Mouse (Mus musculus): ENCODE data around the gene Tbcb. TPM values are rescaled to one million over a fixed set of nuclear protein-coding genes. Genes with fewer than 3 reads are reported as not detected.
"Not testable (repeated sequence)": the region's sequence is repeated elsewhere in the genome, so short reads cannot be mapped to it uniquely, and the experiment has no call there.

Tbcb gene
- total RNA-seq, 2 experiments from 2014 or later = 29.8 to 31.5 TPM

DNA sequence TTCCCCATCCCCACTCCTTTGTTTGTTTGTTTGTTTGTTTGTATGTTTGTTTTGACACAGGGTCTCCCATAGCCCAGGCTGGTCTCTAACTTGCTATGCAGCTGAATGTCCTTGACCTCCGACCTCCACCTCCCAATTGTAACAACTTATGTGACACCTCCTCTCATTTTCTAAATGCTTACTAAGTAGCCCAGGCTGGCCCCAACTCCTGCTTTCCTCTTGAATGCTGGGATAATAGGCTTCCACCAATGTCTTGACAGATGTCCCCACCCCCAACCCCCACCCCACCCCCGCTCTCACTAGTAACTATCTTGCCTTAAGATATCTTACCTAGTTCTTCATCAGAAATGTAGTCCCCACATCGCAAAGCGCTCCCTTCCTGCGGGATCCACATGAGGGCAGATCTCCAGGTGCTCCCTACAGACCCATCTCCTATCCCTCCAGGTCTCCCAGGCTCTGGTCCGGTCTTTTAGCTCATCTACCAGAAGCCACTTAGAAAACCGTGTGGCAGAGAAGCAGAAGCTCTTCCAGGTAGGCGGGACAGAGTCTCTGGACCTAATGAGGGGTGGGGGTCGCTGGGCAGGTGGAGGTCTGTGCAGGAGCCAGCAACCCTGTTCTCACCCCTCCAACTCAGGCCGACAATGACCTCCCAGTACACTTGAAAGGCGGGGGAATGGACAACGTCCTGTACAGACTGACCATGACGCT lies 47.3 kb downstream of the Tbcb start:
- Histone ChIP-seq H3K27ac (peak overlapping the region; percentile 94), H3K4me3 (peak overlapping the region; percentile 81)
- DNase-seq = no peak
- intact Hi-C loops (cut with DNase I) = loop anchor here (2.0 to 5.0 kb wide), 2 partner anchors 14 to 33 kb away; partner anchors contain the start of gene Capns1
- no peak for TF ChIP-seq CTCF (IDR thresholded peaks at IDR 0.05)

DNA sequence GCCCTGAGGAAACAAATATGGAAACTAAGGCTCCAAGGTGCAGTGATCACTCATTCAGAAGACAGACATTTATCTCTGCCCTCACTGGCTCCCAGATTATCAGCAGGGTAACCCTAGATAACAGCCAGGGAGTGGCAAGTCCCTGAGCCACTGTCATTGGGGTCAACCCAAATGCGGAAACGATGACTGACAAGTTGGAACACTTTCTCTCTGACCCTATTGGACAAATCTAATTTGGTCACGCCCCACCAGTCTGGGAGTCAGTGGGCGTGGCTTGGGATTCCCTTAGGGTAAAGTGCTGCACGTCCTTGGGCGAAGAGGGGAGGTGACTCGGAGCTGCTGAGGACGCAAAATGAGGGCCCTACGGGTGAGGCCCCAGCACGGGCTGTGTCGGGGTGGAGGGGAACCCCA lies 48.2 kb downstream of the Tbcb start, which contains the start of gene Cox7a1:
TSS of gene Cox7a1 (plus strand) at position 266 of the 411 bp plus-strand sequence.
- H3K27ac ChIP-seq = peak within 1 kb of the TSS; percentile 94
- DNase-seq = peak; percentile 94
- intact Hi-C loops (cut with DNase I) = loop anchor here (2.0 to 5.0 kb wide), 2 partner anchors 15 to 33 kb away; partner anchors contain the start of gene Capns1
- no peak for TF ChIP-seq CTCF (IDR thresholded peaks at IDR 0.05)
- peak within 1 kb of the TSS; percentile 81 for H3K4me3 ChIP-seq

- not testable (repeated sequence) for DNase-seq
- Histone ChIP-seq H3K4me3 (peak overlapping the region; percentile 81), H3K27ac (peak overlapping the region; percentile 94)
- intact Hi-C loops (cut with DNase I) = loop anchor here (5.0 kb wide), 1 partner anchor 34 kb away; no protein-coding TSS in a partner anchor
These were observed 48.9 kb downstream of the Tbcb start for GRCm38 (mm10) chr7:30183189-30183588.

- intact Hi-C loops (cut with DNase I) = loop anchor here (1.0 to 5.0 kb wide), 2 partner anchors 23 to 35 kb away; no protein-coding TSS in a partner anchor
- H3K4me3 ChIP-seq, DNase-seq: not testable (repeated sequence)
- peak overlapping the region; percentile 72 for H3K27ac ChIP-seq
These were observed 50.1 kb downstream of the Tbcb start for GRCm38 (mm10) chr7:30181929-30182328.

DNA sequence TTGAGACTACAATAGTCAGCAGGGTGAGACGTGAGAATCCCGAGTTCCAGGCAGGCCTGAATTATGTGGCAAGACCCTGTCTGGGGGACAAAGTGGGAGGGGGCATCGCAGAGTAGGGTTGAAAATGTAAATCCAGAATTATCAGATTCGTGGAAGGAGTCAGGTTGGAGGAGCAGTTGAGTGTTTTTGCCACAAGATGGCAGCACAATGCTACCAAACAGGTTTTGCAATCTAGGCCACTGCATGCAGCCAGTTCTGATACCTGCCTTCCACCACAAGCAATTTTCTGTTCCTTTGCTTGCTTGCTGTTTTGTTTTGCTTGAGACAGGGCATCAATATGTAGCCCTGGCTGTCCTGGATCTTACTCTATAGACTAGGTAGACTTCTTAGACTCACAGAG lies 50.8 kb downstream of the Tbcb start:
- peak; percentile 85 for TF ChIP-seq CTCF (IDR thresholded peaks at IDR 0.05)
- peak; percentile 77 for DNase-seq
- intact Hi-C loops (cut with DNase I) = loop anchor here (1.0 to 5.0 kb wide), 2 partner anchors 24 to 36 kb away; no protein-coding TSS in a partner anchor
- Histone ChIP-seq H3K27ac (peak overlapping the region; percentile 72), H3K4me3 (no peak overlapping the region; the same call in 1 of the 2 replicates)

DNA sequence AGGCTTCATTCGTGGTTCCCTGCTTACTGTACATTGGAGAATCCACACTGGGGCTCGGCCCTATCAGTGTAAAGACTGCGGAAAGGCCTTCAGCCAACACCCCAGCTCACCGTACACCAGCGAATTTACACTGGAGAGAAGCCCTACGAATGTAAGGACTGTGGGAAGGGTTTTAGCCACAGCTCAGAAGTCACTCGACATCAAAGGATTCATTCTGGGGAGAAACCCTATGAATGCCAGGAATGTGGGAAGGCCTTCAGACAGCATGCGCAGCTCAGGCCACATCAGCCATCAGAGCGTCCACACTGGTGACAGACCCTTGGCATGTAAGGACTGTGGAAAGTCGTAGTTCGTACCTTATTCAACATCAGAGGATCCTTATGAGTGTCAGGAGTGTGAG lies 53.8 kb downstream of the Tbcb start:
- no peak overlapping the region for H3K4me3 ChIP-seq
- H3K27ac ChIP-seq = no peak overlapping the region
- intact Hi-C loops (cut with DNase I) = no loop called here
- no peak for TF ChIP-seq CTCF (IDR thresholded peaks at IDR 0.05)
- DNase-seq = no peak

- no peak for DNase-seq
- Histone ChIP-seq H3K27ac (no peak overlapping the region), H3K4me3 (no peak overlapping the region)
- intact Hi-C loops (cut with DNase I) = no loop called here
- TF ChIP-seq CTCF (IDR thresholded peaks at IDR 0.05) = no peak
These were observed 55.6 kb downstream of the Tbcb start for GRCm38 (mm10) chr7:30176474-30176873.

Other genes with a start within 250 kb of the Tbcb start
- gene Zfp568, start 248.3 kb downstream of the Tbcb start, total RNA-seq (2021) = 10 to 100 TPM; 12.8 to 16.1 TPM
- 1 to 10 TPM; 1.8 to 2.1 TPM for gene Zfp14, start 180.9 kb downstream of the Tbcb start, total RNA-seq (2021)
- 1 to 10 TPM; 1.3 to 2.3 TPM for gene Zfp82, start 159.4 kb downstream of the Tbcb start, total RNA-seq (2021)
- gene Gm26920, start 141.9 kb downstream of the Tbcb start, total RNA-seq (2021) = under 1 TPM in 1 of 2 experiments, not detected in 1; 0.59 TPM
- gene Zfp566, start 141.7 kb downstream of the Tbcb start, total RNA-seq (2021) = 1 to 10 TPM; 1.2 to 3.4 TPM
- 10 to 100 TPM; 33.5 to 39.2 TPM for gene Zfp260, start 137.5 kb downstream of the Tbcb start, total RNA-seq (2021)
- gene Zfp382, start 110.3 kb downstream of the Tbcb start, total RNA-seq (2021) = 1 to 10 TPM; 1.1 to 1.3 TPM
- gene Zfp146, start 62.5 kb downstream of the Tbcb start, total RNA-seq (2021) = 10 to 100 TPM; 28.5 to 32.5 TPM
- gene Cox7a1, start 48.1 kb downstream of the Tbcb start, total RNA-seq (2021) = 1,000 to 10,000 TPM in 1 of 2 experiments, 100 to 1,000 TPM in 1; 850 to 1,151 TPM
- 100 to 1,000 TPM; 178 to 186 TPM for gene Capns1, start 33.5 kb downstream of the Tbcb start, total RNA-seq (2021)
- 10 to 100 TPM; 62.1 to 68.0 TPM for gene Polr2i, start 324 bp downstream of the Tbcb start, total RNA-seq (2021)
- not detected for gene Ovol3, start 3.5 kb upstream of the Tbcb start, total RNA-seq (2021)
- gene Thap8, start 47.8 kb upstream of the Tbcb start, total RNA-seq (2021) = under 1 TPM in 1 of 2 experiments, not detected in 1; 0.26 TPM
- 1 to 10 TPM; 1.7 to 3.0 TPM for gene Wdr62, start 48.1 kb upstream of the Tbcb start, total RNA-seq (2021)
- gene Clip3, start 59.5 kb upstream of the Tbcb start, total RNA-seq (2021) = 1 to 10 TPM; 5.5 to 5.8 TPM
- gene Alkbh6, start 76.4 kb upstream of the Tbcb start, total RNA-seq (2021) = 10 to 100 TPM; 21.0 to 22.9 TPM
- gene Syne4, start 82.5 kb upstream of the Tbcb start, total RNA-seq (2021) = 1 to 10 TPM; 1.8 to 2.1 TPM
- under 1 TPM; 0.36 to 0.42 TPM for gene E130208F15Rik, start 89.5 kb upstream of the Tbcb start, total RNA-seq (2021)
- gene Sdhaf1, start 91.6 kb upstream of the Tbcb start, total RNA-seq (2021) = 1 to 10 TPM; 5.9 to 6.9 TPM
- 1 to 10 TPM; 3.8 to 4.3 TPM for gene Lrfn3, start 130.5 kb upstream of the Tbcb start, total RNA-seq (2021)
- 1 to 10 TPM; 2.6 to 5.7 TPM for gene Tyrobp, start 181.5 kb upstream of the Tbcb start, total RNA-seq (2021)
- not detected for gene Hcst, start 187.6 kb upstream of the Tbcb start, total RNA-seq (2021)
- under 1 TPM; 0.11 to 0.13 TPM for gene Nfkbid, start 189.5 kb upstream of the Tbcb start, total RNA-seq (2021)
- gene Aplp1, start 213.3 kb upstream of the Tbcb start, total RNA-seq (2021) = 1 to 10 TPM in 1 of 2 experiments, under 1 TPM in 1; 0.94 to 1.2 TPM
- gene Kirrel2, start 225.4 kb upstream of the Tbcb start, total RNA-seq (2021) = not detected
- not detected for gene Nphs1, start 226.0 kb upstream of the Tbcb start, total RNA-seq (2021)